Mouse (Mus musculus): ENCODE measurements at regions not wholly inside any gene's neighbourhood (a gene's known extent, or its start where the extent isn't known, plus 50 kb on each side); places are given as distances from the start of the nearest gene placed in this dataset.

- TF ChIP-seq CEBPB (IDR thresholded peaks at IDR 0.05; ENCODE audit: low read depth) = no peak
- no peak for TF ChIP-seq MAX (IDR thresholded peaks at IDR 0.05)
- no peak for TF ChIP-seq MYOG (IDR thresholded peaks at IDR 0.05; ENCODE audit: control insufficient read depth, extremely low read depth, insufficient read length)
- no peak for TF ChIP-seq CTCF (IDR thresholded peaks at IDR 0.05; ENCODE audit: control insufficient read depth, insufficient read depth, insufficient read length)
Observed at GRCm38 (mm10) chr10:111745116-111745515, 227.3 kb upstream of the Krr1 start.

Data from C2C12 (cell line).